Mouse (Mus musculus) ES-CJ7 (cell line): ENCODE measurements at regions not wholly inside any gene's neighbourhood (a gene's known extent, or its start where the extent isn't known, plus 50 kb on each side); places are given as distances from the start of the nearest gene placed in this dataset.

ENCODE experiments used
- DNase-seq: peaks from one replicate; pipeline ENCODE4 v3.0.0; 2011; ENCODE audit warnings: low read depth, low spot score

- no peak for DNase-seq
Measured at GRCm38 (mm10) chr4:4920256-4920655, 127.1 kb upstream of the Impad1 start.

GRCm38 (mm10) chr4:4875257-4875656 is 82.1 kb upstream of the Impad1 start:
- no peak for DNase-seq

- DNase-seq: no peak
Measured at GRCm38 (mm10) chr4:4858345-4858744, 65.2 kb upstream of the Impad1 start.
